Mouse (Mus musculus) MEL-GATA-1-ER (cell line): Measurements from ENCODE around the gene Rarb.
"Not testable (repeated sequence)": the region's sequence is repeated elsewhere in the genome, so short reads cannot be mapped to it uniquely, and the experiment has no call there.

Experiments
- DNase-seq: peaks from one replicate; pipeline ENCODE4 v3.0.0-alpha.2; 2012; ENCODE audit warnings: low read depth; ENCODE audit errors: extremely low read depth

The Rarb gene

DNA sequence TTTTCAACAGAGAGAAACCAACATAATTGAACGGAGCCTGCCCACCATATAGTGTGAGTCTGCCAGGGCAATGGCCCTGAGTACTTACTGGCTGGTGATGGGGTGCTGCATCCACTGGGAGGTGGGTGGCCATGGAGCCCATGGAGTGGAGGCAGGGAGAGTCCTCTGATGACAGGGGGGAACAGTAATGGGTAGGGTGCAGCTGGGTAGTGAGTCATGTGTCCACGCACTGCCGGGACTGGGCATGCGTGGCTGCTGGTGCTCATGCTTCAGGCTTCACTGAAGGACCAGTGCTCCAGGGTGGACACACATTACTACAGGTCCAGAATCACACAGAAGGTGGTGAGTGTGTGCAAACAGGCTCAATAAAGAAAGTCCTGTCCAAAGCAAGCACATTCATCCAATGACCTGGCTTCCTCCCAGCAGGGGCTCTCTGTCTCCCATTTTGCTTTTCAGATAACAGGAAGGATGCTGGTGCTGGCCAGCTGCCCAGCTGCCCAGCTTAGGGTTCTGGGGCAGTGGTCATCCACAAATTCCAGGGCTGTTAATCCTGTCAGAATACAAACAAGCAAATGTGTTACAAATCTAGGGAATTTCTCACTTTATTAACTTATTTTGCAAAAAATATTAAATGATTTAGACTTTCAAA lies at the start of gene Rarb:
Rarb (minus strand) TSS at position 555 of the 649 bp plus-strand sequence.
- DNase-seq = no peak

DNA sequence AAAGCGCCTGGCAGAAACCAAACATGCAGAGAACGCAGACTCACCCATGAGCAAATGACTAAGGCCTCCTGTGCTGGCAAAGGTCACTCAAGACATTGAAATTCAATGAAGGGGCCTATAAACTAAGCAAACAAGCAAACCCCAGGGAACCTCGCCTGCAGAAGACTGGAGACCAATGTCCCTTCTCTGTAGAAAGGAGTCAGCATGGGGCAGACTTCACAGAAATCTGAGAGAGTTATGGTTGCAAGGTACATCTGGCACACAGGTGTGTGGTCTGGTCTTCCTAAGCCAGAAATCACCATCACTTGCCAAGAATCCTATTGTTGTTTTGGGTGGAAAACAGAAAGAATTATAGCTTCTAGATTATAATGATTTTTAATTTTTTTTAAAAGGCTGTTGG lies 23.1 kb upstream of the Rarb start:
- no peak for DNase-seq

DNA sequence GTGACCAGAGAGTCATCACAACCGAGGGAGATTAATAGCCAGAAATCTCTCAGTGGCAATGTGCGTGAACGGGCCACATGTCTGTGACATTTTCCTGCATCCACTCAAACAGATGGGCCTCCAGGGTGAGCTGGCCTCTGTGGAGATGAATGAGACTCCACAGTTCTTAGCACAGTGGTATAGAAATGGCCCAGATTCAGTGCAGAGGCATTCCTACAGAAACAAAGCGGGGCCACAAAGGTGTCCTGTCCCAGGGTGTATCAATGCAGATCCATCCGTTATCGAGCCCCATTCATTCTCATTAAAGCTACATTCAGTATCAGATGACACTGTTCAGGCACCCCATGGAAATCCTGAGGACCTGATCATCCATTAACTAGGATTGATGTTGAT lies 22.6 kb upstream of the Rarb start:
- no peak for DNase-seq

GRCm38 (mm10) chr14:16840951-16841596 lies 22.1 kb upstream of the Rarb start:
- DNase-seq = no peak

- DNase-seq = no peak
These were observed 21.2 kb upstream of the Rarb start for GRCm38 (mm10) chr14:16840135-16840534.

DNA sequence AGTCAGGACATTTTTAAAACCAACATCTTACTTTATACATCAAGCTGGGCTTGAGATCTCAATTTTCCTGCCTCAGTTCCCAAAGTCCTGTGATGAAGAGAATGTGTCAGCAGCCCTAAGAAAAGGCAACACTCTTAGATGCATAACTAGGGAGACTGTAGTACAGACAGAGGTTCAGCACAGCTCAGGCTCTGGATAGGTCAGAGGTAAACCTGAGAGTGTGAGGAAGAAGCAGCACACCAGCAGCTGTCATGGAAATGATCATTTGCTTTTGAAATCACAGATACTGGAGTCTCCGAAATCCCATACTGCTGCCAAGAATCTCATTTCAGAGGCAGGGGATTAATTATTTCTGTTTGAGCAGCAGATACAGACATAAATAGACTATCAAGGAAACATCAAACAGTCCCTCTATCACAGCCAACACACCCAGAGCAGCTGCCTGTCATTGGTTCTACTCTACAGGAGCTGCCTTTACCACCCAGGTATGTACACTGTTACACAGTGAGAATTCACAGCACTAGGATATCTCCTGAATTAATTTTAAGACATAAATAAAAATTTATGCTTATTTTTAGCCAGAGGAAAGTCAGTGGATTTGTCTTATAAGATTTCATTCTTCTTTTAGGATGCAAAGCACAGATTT lies 3.7 kb downstream of the Rarb start:
- no peak for DNase-seq

GRCm38 (mm10) chr14:16806155-16806554 lies 12.8 kb downstream of the Rarb start:
- DNase-seq = no peak

GRCm38 (mm10) chr14:16790161-16790560 lies 28.8 kb downstream of the Rarb start:
- DNase-seq = no peak

GRCm38 (mm10) chr14:16781942-16782541 lies 36.9 kb downstream of the Rarb start:
- DNase-seq = no peak

DNA sequence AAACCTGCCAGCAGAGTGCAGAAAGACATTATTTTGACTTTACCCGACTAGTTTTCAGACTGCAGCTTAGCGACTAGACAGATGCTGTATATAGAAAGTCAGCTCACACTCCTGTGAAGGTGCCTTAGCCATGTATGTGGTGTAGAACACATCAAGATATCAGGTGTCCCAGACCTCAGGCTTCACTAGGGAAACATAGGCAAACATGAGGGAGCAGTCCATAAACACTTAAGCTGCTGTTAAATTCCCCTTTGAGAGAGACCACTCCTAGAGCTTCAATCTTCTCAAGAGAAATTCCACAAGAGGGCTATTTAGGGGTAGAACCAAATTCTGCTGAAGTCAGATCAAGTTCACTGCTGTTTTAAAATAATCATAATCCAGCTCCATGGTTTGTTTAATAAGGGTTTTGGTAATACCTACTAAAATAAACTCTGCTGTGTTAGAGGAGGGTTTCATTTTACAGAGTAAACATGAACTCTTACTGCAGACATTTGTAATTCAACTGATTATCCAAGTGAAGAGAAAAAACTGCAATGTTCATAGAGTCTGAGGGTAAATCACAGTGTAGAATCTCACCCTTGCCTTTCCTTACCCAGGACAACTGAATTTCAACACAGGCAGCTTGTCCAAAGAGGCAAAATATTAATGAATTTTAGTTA lies 42.1 kb downstream of the Rarb start:
- no peak for DNase-seq

DNA sequence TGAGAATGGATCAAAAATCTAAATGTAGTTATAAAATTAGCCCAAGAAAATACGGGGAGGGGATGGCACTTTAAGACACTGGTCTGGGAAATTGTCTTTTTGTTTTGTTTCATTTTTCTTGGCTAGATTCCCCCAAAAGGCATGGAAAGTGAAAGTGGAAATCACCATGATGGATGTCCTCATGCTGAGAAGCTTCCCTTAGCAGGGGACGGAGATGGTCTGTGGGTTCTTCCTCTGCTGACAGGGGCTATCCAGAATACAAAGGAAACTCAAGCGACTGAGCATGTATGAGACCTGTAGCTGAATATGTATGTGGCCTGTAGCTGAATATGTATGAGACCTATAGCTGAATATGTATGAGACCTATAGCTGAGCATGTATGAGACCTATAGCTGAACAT lies 46.0 kb downstream of the Rarb start:
- no peak for DNase-seq

GRCm38 (mm10) chr14:16765891-16766290 lies 53.1 kb downstream of the Rarb start:
- no peak for DNase-seq

- no peak for DNase-seq
These were observed 56.2 kb downstream of the Rarb start for GRCm38 (mm10) chr14:16762773-16763172.

DNA sequence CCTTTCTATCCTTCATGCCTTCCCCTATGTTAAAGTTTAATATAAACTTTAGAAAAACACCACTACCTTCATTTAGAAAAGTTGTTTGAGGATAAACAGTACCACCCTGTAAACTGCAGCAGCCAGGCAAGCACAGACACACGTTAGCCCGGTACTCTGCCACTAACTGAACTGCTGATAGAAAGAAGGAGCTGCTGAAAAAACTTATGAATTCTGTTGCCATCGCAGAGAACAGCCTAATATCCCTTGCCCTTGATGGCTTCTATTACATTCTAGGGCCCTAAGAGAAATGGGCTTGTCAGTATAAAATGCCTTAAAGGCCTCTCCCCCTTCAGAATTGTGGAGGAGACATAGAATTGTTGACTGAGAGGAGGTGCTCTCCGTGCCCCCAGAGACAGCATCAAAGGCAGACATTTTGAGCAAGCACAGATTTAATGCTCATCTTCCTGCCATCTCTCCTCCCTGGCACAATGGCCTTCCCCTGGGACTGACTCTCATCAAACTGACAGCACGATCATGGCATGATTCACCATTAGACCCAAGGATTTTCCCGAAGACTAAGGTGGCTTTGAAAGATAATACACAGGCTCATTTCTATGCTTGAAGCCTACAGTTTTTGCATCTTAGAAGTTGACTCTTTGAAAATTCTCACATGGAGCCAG lies 60.1 kb downstream of the Rarb start:
- no peak for DNase-seq

DNA sequence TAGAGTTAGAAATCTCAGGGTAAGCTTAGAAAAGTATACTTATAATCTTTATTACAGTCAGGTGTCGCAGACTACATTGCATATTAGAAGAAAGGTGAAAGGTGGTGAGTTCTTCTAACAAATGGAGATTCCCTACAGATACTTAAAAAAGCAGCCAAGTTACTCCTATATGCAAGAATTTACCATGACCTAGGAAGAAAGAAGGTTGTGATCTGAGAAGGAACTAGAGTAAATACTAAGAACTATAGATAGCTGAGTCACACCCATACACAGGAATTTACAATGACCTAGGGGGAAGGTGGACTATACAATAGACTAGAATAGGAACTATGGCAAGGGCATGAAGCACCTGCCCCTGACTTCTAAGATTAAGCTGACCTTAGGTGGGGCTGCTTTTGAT lies 63.4 kb downstream of the Rarb start:
- DNase-seq = not testable (repeated sequence)

DNA sequence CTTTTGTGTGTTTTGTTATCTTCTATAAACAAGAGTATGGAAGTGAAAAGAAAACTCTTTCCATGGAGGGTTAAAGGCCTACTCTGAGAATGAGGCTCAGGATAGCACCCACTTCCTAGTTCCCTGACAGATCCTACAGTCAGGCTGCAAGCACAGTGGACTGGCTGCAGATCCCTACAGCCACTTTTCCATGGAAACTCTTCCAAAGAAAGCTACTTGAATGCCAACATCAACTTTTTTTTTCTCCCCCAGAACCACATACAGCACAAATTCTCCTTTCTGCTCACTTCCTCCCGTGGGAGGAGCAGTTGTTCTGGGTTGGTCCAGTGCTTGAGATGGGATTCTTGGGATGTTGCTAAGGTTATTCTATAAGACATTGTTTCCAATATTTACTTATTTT lies 66.3 kb downstream of the Rarb start:
- DNase-seq = no peak

DNA sequence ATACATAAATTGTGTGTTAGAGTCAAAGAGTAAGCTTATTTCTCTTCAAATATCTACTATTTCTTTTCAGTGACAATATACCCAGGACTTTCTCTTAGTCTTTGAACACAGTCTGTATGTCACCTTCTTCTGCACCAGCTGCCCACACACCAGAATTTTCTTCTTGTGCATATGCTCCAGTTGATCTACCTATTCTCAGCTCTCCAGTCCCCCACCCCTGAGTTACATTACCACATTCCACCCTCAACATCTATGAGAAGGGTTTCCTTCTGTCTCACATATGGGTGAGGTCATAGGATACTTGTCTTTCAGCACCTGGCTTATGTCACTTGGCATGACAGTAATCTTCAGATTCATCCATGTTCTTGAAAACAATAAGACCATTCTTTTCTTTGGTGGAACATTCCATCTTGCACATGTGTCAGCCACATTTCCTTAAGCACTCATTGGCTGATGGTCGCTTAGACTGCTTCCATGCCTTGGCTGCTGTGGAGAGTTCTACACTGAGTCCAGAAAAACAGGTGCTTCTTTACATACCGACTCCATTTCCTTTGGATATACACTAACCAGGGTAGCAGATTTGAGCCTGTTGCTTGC lies 71.9 kb downstream of the Rarb start:
- no peak for DNase-seq

GRCm38 (mm10) chr14:16740982-16741739 lies 77.8 kb downstream of the Rarb start:
- DNase-seq = no peak

- no peak for DNase-seq
These were observed 80.4 kb downstream of the Rarb start for GRCm38 (mm10) chr14:16738538-16738937.

- DNase-seq = no peak
These were observed 81.2 kb downstream of the Rarb start for GRCm38 (mm10) chr14:16737781-16738180.
